Mouse (Mus musculus): ENCODE results near the gene Shank3.

GRCm38 (mm10) chr15:89477806-89478205 lies 21.6 kb upstream of the Shank3 start:
- TF ChIP-seq CTCF (IDR thresholded peaks at IDR 0.05) (no peak), EP300 (IDR thresholded peaks at IDR 0.05) (no peak)
